Mouse (Mus musculus) heart, adult 2 months (tissue): ENCODE results near the gene Gm10720.
"Not testable (repeated sequence)": the region's sequence is repeated elsewhere in the genome, so short reads cannot be mapped to it uniquely, and the experiment has no call there.

Source experiments
- CTCF ChIP-seq: fragments of 200-600 bp; IDR thresholded peaks from 2 replicates; pipeline ENCODE4 v1.8.1; 2022; ENCODE audit warnings: antibody characterized with exemption, mild to moderate bottlenecking, moderate library complexity
- POLR2A ChIP-seq: fragments of 200-500 bp; IDR thresholded peaks from 2 replicates; pipeline ENCODE4 v1.6.1; 2011; ENCODE audit warnings: mild to moderate bottlenecking, low read depth, low read length, control low read depth; ENCODE audit not compliant: insufficient read depth

- not testable (repeated sequence) for TF ChIP-seq POLR2A, CTCF
Observed at GRCm38 (mm10) chr9:3027200-3027599, 11.7 kb downstream of the Gm10720 start.
